Mouse (Mus musculus) embryonic facial prominence, embryonic 14.5 days (tissue): ENCODE measurements at regions not wholly inside any gene's neighbourhood (a gene's known extent, or its start where the extent isn't known, plus 50 kb on each side); places are given as distances from the start of the nearest gene placed in this dataset.
A peak's percentile ranks its signal among the peaks of the same experiment; 100 is the strongest.

Source experiments
- ATAC-seq: fragments of 200-750 bp; cut with Nextera tagmentation; 2 replicates; pipeline ENCODE4 v1.8.0; 2017; ENCODE audit warnings: low read depth, moderate number of reproducible peaks, moderate TSS enrichment
- DNase-seq: peaks from one replicate; pipeline ENCODE4 v3.0.0-alpha.2; 2015; ENCODE audit warnings: low spot score
- H3K27ac ChIP-seq: fragments of 300-500 bp; sonication (generic); replicated peaks from 2 replicates; pipeline ENCODE4 v1.5.1; 2014; ENCODE audit warnings: low read depth, mild to moderate bottlenecking, low read length, moderate library complexity
- H3K27me3 ChIP-seq: fragments of 300-500 bp; sonication (generic); replicated peaks from 2 replicates; pipeline ENCODE4 v1.6.1; 2014; ENCODE audit warnings: low read length; ENCODE audit not compliant: control insufficient read depth, insufficient read depth
- H3K36me3 ChIP-seq: fragments of 300-500 bp; sonication (generic); 2 replicates; pipeline ENCODE4 v1.6.1; 2014; ENCODE audit warnings: low read length, mixed read lengths; ENCODE audit not compliant: control insufficient read depth, insufficient read depth
- H3K4me1 ChIP-seq: fragments of 300-500 bp; sonication (generic); 2 replicates; pipeline ENCODE4 v1.6.1; 2014; ENCODE audit warnings: antibody characterized with exemption, low read length; ENCODE audit not compliant: control insufficient read depth, insufficient read depth
- H3K4me2 ChIP-seq: fragments of 300-500 bp; sonication (generic); 2 replicates; pipeline ENCODE4 v1.6.1; 2014; ENCODE audit warnings: low read depth, mild to moderate bottlenecking, low read length, moderate library complexity, mixed read lengths
- H3K4me3 ChIP-seq: fragments of 300-500 bp; sonication (generic); 2 replicates; pipeline ENCODE4 v1.5.1; 2014; ENCODE audit warnings: low read depth, mild to moderate bottlenecking, low read length
- H3K9ac ChIP-seq: fragments of 300-500 bp; sonication (generic); 2 replicates; pipeline ENCODE4 v1.6.1; 2014; ENCODE audit warnings: low read depth, mild to moderate bottlenecking, low read length, moderate library complexity, mixed read lengths
- H3K9me3 ChIP-seq: fragments of 300-500 bp; sonication (generic); 2 replicates; pipeline ENCODE4 v1.6.1; 2016; ENCODE audit warnings: low read length; ENCODE audit not compliant: control insufficient read depth
- WGBS: fragments of 180-500 bp; shearing (Covaris S2); extraction: QIAGEN DNeasy Blood & Tissue Kit; methylation state at CpG from one replicate; pipeline ENCODE4 v1.1.7; 2014; 5-methylcytosine and 5-hydroxymethylcytosine counted together

DNA sequence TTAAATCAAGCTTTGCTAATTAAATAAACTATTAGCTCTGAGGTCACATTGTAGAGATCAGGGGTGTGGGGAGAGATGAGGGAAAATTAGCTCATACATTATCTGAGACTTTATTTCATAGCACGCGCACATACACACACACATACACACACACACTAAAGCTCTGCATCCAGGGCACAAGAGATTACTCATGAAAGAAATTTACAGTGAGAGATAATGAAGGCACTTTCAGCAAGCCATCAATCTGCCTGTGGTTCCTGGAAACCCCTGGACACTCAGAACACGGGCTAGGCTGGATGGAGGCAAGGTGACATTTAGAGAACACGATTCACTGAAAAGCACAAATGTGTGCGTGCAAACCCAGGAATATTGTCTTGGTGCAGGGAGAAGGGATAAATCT, 60.2 kb downstream of the Scg2 start:
- no peak overlapping the region for H3K4me3 ChIP-seq
- DNase-seq (no peak), ATAC-seq (no peak)
- H3K9me3 ChIP-seq: no peaks in the 10 kb centered on the region
- no peaks in the 10 kb centered on the region for H3K36me3 ChIP-seq
- H3K27ac ChIP-seq: no peak overlapping the region
- no peaks in the 10 kb centered on the region for H3K27me3 ChIP-seq
- no peaks in the 10 kb centered on the region for H3K4me1 ChIP-seq
- H3K4me2 ChIP-seq: no peak overlapping the region
- no peak overlapping the region for H3K9ac ChIP-seq
- 83% methylated on average over 5 of the region's 5 CpGs for whole genome bisulfite sequencing

DNA sequence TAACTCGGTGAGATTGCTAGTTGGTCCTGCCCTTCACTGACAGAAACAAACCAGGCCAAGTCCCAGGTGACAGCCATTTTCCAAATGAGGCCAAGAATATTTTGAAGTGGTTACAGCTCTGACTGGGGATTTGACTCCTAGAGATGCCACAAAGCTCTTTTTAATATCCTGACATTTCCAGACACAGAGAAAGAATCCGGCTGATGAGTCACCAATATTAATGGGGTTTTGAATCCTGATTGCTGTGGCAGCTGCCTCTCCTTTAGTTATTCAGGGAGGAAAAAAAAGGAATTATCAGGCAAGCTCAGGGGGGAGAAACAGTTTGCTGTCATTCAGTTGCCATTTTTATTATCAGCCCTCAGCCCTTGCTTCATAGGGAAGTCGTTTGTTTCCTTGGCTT, 65.1 kb downstream of the Scg2 start:
- Histone ChIP-seq H3K4me1 (no peaks in the 10 kb centered on the region), H3K9ac (no peak overlapping the region), H3K4me3 (no peak overlapping the region), H3K27ac (no peak overlapping the region), H3K27me3 (no peaks in the 10 kb centered on the region), H3K4me2 (no peak overlapping the region), H3K9me3 (no peaks in the 10 kb centered on the region), H3K36me3 (no peaks in the 10 kb centered on the region)
- DNase-seq (no peak), ATAC-seq (no peak)
- 53% methylated on average over 3 of the region's 3 CpGs for WGBS

DNA sequence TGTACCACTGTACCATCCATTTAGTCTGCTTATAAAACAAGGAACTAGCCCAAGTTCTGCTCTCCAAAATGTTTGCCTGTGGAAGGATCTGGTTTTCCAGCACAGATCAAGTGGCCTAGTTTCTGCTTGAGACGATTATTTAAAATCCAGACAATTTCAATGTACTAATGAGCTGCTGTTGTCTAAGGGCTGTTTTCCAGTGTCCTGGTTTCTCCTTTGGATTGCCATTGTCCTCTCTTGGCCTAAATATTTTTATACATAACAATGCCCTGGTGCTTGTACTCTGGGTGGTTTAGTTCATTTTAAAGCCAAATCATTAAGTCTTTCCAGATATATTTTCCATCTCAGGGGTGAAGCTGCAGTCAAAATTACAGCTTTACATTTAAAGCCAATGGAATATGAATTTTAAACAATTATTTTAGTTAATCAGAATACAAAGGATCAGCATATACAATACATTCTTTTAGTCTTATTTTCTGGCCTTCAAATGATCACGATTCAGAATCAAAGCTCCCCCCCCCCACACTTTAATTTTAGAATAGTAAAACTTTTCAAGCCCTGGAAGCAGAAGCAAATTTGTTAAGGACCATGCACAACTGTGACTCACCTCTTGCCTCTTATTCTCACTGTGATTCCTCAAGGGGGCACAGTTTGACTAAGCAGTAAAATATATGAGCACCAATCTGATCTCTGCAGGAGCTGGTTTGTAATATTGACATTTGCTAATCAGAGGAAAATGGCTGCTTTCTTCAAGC, 82.5 kb downstream of the Scg2 start:
- Histone ChIP-seq H3K36me3 (no peaks in the 10 kb centered on the region), H3K4me3 (no peak overlapping the region), H3K27ac (no peak overlapping the region), H3K9ac (no peak overlapping the region), H3K27me3 (no peaks in the 10 kb centered on the region), H3K4me2 (no peak overlapping the region), H3K4me1 (no peaks in the 10 kb centered on the region), H3K9me3 (no peaks in the 10 kb centered on the region)
- DNase-seq: peak; percentile 16
- WGBS: 75% methylated on average over 2 of the region's 2 CpGs
- ATAC-seq: no peak; the same call in 1 of the 2 replicates

DNA sequence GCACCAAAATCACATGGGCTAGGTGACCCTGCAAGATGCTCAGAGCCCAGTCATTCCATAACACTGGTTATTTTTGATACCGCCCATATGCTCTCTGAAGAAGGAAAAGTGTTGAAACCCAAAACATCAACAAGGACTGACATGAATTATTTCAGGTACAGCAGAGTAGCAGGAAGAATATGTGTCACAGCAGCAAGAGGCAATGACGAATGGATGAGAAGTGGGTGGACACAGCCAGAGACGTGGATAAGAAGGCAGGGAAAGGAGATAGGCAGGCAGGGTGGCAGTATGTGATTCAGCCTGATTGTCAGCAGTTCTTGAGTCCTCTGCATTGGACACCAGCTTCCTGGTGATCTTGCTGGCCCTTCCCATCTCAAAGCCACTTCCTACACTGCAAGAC, 93.4 kb downstream of the Scg2 start:
- WGBS: 83% methylated on average over 3 of the region's 3 CpGs
- Histone ChIP-seq H3K27me3 (no peaks in the 10 kb centered on the region), H3K4me1 (no peaks in the 10 kb centered on the region), H3K9ac (no peak overlapping the region), H3K9me3 (no peaks in the 10 kb centered on the region), H3K4me2 (no peak overlapping the region), H3K36me3 (no peaks in the 10 kb centered on the region), H3K4me3 (no peak overlapping the region), H3K27ac (no peak overlapping the region)
- ATAC-seq (no peak), DNase-seq (no peak)

DNA sequence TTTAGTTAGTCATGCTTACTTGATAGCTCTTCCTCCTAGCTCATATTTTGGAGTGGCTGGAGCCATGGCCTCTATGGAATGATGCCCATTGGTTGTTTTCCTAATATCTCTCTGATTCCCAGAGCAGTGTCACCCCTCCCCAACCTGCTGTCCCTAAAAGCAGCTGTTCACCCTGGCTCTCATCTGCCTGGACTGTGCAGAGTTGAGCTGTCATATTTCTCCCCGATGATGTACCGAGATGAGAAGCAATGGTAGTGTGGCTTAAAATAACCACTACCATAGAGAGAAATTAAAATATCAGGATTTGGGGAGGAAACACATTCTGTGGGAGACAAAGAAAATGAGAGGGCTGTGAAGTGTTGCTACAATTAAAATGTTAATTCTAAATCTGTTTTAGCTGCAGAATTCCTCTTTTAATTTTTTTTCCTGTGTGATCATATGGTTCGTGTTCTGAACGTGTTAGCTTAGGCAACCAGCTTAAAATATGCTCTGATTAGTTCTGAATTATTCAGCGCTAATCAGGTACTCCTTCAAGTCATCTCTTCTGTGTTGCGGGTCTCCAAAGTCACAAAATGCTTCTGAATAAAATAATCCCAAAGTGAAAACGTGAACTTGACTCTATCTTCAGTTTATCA, 104.3 kb downstream of the Scg2 start:
- WGBS: 80% methylated on average over 7 of the region's 7 CpGs
- ATAC-seq (no peak), DNase-seq (no peak)
- Histone ChIP-seq H3K9me3 (no peaks in the 10 kb centered on the region), H3K27ac (no peak overlapping the region), H3K36me3 (no peaks in the 10 kb centered on the region), H3K27me3 (no peaks in the 10 kb centered on the region), H3K9ac (no peak overlapping the region), H3K4me1 (no peaks in the 10 kb centered on the region), H3K4me2 (no peak overlapping the region), H3K4me3 (no peak overlapping the region)

DNA sequence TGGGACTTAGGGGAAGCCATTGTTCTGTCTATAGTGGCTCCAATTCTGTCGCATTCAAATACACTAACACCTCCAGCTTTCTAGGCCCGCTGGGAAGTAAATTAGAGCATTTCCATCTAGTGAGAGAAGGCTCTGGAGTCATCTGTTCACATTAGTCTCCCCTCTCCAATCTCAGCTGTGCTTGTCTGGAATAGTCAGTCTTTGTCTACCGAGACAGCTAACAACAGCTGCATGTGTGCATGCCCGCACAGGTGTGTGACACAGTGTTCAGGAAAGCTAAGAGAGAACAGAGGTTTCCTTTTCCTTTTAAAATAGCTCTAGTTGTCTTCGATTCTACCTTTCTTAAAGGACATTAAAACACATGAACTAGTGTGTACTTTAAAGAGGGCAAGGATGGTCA, 122.7 kb downstream of the Scg2 start:
- H3K27ac ChIP-seq: no peak overlapping the region
- DNase-seq (peak; percentile 68), ATAC-seq (peak; percentile 44; the same call in 1 of the 2 replicates)
- no peaks in the 10 kb centered on the region for H3K27me3 ChIP-seq
- H3K4me3 ChIP-seq: no peak overlapping the region
- WGBS: 63% methylated on average over 5 of the region's 5 CpGs
- H3K4me2 ChIP-seq: no peak overlapping the region
- no peak overlapping the region for H3K9ac ChIP-seq
- no peaks in the 10 kb centered on the region for H3K36me3 ChIP-seq
- peaks cover 4% of the 10 kb centered on the region for H3K4me1 ChIP-seq
- no peaks in the 10 kb centered on the region for H3K9me3 ChIP-seq

DNA sequence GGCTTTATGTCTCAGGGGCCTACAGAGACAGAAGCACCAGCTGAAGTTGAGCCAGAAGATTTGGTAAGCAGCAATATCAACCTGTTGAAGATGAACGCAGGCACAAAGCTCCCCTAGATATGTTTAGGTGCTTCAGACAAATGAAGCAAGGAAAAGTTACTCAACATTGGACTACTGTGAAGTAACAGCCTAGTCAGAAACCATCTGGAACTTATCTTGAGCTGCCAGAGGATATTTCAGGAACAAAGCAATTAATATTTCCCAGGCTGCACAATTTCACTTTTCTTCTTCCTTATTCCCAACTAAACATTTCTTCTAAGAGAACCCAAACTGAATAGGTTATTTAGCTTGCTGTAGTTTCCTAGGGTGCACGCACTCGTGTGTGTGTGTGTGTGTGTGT, 125.1 kb downstream of the Scg2 start:
- DNase-seq (peak; percentile 35), ATAC-seq (no peak)
- Histone ChIP-seq H3K4me1 (peaks cover 4% of the 10 kb centered on the region), H3K9ac (no peak overlapping the region), H3K4me2 (no peak overlapping the region), H3K4me3 (no peak overlapping the region), H3K27me3 (no peaks in the 10 kb centered on the region), H3K36me3 (no peaks in the 10 kb centered on the region), H3K27ac (no peak overlapping the region), H3K9me3 (no peaks in the 10 kb centered on the region)
- WGBS: 51% methylated on average over 3 of the region's 3 CpGs

DNA sequence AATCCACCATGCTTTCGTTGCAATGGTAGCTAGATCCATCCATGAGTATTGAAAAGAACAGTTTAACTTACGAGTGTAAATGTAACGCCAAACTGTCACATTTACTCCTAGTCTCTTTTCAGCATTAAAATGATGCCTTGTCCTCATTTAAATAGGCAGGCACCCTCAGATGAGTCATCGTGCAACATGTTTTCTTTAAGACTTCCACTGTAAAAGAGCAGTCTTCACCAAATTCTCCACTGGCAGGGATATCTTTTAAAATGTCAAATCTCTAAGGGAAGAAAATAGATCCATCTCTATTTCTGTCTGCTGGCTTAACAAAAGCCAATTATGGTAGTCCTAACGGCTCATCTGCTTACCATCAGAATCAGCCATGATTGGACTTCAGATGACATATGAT, 127.8 kb downstream of the Scg2 start:
- H3K9ac ChIP-seq: no peak overlapping the region
- H3K27ac ChIP-seq: no peak overlapping the region
- ATAC-seq (no peak), DNase-seq (no peak)
- H3K27me3 ChIP-seq: no peaks in the 10 kb centered on the region
- H3K4me2 ChIP-seq: no peak overlapping the region
- no peaks in the 10 kb centered on the region for H3K36me3 ChIP-seq
- no peak overlapping the region for H3K4me3 ChIP-seq
- WGBS: 78% methylated on average over 5 of the region's 5 CpGs
- no peaks in the 10 kb centered on the region for H3K9me3 ChIP-seq
- H3K4me1 ChIP-seq: peaks cover 4% of the 10 kb centered on the region

DNA sequence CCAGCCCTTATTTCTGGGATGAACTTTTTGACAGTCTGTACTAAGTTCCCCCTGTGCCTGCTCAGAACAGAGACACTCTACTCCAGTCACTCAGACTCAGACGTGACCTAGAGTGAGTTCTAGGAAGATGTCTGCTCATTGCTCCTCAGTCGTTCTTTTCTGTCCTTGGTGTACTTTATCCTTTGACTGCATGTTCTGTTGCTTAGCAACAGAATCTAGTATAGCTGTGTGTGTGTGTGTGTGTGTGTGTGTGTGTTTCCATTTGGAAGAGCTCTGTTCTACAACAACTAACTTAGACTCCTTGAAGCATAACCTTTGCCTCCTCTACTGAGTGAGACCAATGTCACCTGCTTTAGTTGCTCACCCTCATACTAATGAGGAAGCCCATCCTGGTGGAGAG, 136.3 kb downstream of the Scg2 start:
- WGBS: 66% methylated on average over 2 of the region's 2 CpGs
- Histone ChIP-seq H3K4me2 (no peak overlapping the region), H3K36me3 (no peaks in the 10 kb centered on the region), H3K9me3 (0 out of 2 replicates have a peak, but pooled peaks cover 3% of the 10 kb centered on the region), H3K4me3 (no peak overlapping the region), H3K27ac (no peak overlapping the region), H3K4me1 (no peaks in the 10 kb centered on the region), H3K27me3 (no peaks in the 10 kb centered on the region), H3K9ac (no peak overlapping the region)
- DNase-seq (no peak), ATAC-seq (no peak)
